Mouse (Mus musculus) limb, embryonic 11.5 days (tissue): ENCODE measurements around the gene Cfap161. TPM values are rescaled to one million over a fixed set of nuclear protein-coding genes. Genes with fewer than 3 reads are reported as not detected.

ENCODE experiments used
- ATAC-seq: fragments of 200-750 bp; cut with Nextera tagmentation; 2 replicates; pipeline ENCODE4 v1.8.0; 2017; ENCODE audit warnings: low read depth; ENCODE audit not compliant: insufficient number of reproducible peaks, low FRiP score, low TSS enrichment
- DNase-seq: peaks from one replicate; pipeline ENCODE4 v3.0.0-alpha.2; 2015; ENCODE audit warnings: low spot score
- H3K27ac ChIP-seq: fragments of 300-500 bp; sonication (generic); replicated peaks from 2 replicates; pipeline ENCODE4 v1.5.1; 2014; ENCODE audit warnings: low read depth, mild to moderate bottlenecking, low read length
- H3K27me3 ChIP-seq: fragments of 300-500 bp; sonication (generic); 2 replicates; pipeline ENCODE4 v1.6.1; 2014; ENCODE audit warnings: mild to moderate bottlenecking, low read length, mixed read lengths; ENCODE audit not compliant: control insufficient read depth, insufficient read depth
- H3K36me3 ChIP-seq: fragments of 300-500 bp; sonication (generic); 2 replicates; pipeline ENCODE4 v1.6.1; 2014; ENCODE audit warnings: mild to moderate bottlenecking, low read length, moderate library complexity, mixed read lengths; ENCODE audit not compliant: control insufficient read depth, insufficient read depth
- H3K4me1 ChIP-seq: fragments of 300-500 bp; sonication (generic); 2 replicates; pipeline ENCODE4 v1.6.1; 2014; ENCODE audit warnings: low read length, mixed read lengths; ENCODE audit not compliant: control insufficient read depth, insufficient read depth
- H3K4me2 ChIP-seq: fragments of 300-500 bp; sonication (generic); 2 replicates; pipeline ENCODE4 v1.6.1; 2014; ENCODE audit warnings: low read depth, mild to moderate bottlenecking, moderate library complexity; ENCODE audit not compliant: severe bottlenecking
- H3K4me3 ChIP-seq: fragments of 300-500 bp; sonication (generic); 2 replicates; pipeline ENCODE4 v1.5.1; 2014; ENCODE audit warnings: low read depth, low read length
- H3K9ac ChIP-seq: fragments of 300-500 bp; sonication (generic); 2 replicates; pipeline ENCODE4 v1.6.1; 2014; ENCODE audit warnings: mild to moderate bottlenecking, low read length
- H3K9me3 ChIP-seq: fragments of 300-500 bp; sonication (generic); 2 replicates; pipeline ENCODE4 v1.6.1; 2016; ENCODE audit warnings: low read length; ENCODE audit not compliant: control insufficient read depth
- WGBS: fragments of 180-500 bp; shearing (Covaris S2); extraction: QIAGEN DNeasy Blood & Tissue Kit; methylation state at CpG from one replicate; pipeline ENCODE4 v1.1.7; 2014; 5-methylcytosine and 5-hydroxymethylcytosine counted together
- polyA plus RNA-seq: library from polyadenylated mRNA; unstranded; fragments of >200 nt; fragmentation: Nextera tagmentation; extraction: Ambion mirVana; gene quantifications from 2 replicates; pipeline ENCODE4 v1.2.1, GENCODE M21; 2014

The Cfap161 gene
- polyA plus RNA-seq, 1 experiment from 2014 or later, result 0.19 TPM

GRCm38 (mm10) chr7:83778516-83778915 lies 16.2 kb downstream of the Cfap161 start:
- no peaks in the 10 kb centered on the region for H3K27me3 ChIP-seq
- H3K4me1 ChIP-seq, result no peaks in the 10 kb centered on the region
- DNase-seq (no peak), ATAC-seq (no peak)
- 93% methylated on average over 2 of the region's 2 CpGs for WGBS
- no peak overlapping the region for H3K27ac ChIP-seq
- H3K36me3 ChIP-seq, result no peaks in the 10 kb centered on the region
- no peaks in the 10 kb centered on the region for H3K9me3 ChIP-seq
- H3K4me2 ChIP-seq, result no peak overlapping the region
- H3K9ac ChIP-seq, result no peak overlapping the region
- no peak overlapping the region for H3K4me3 ChIP-seq

- DNase-seq, result peak; percentile 47
- Histone ChIP-seq H3K27ac (no peak overlapping the region), H3K9me3 (no peaks in the 10 kb centered on the region), H3K4me2 (no peak overlapping the region), H3K9ac (no peak overlapping the region), H3K27me3 (no peaks in the 10 kb centered on the region), H3K4me3 (no peak overlapping the region), H3K36me3 (no peaks in the 10 kb centered on the region), H3K4me1 (peaks cover 9% of the 10 kb centered on the region; the same call in 1 of the 2 replicates)
- WGBS, result 17% methylated on average over 5 of the region's 5 CpGs
- ATAC-seq, result no peak
Observed at GRCm38 (mm10) chr7:83774721-83775120, 20.0 kb downstream of the Cfap161 start.

GRCm38 (mm10) chr7:83763674-83764073 lies 31.0 kb downstream of the Cfap161 start:
- no peaks in the 10 kb centered on the region for H3K27me3 ChIP-seq
- no peak overlapping the region for H3K9ac ChIP-seq
- no peaks in the 10 kb centered on the region for H3K9me3 ChIP-seq
- H3K27ac ChIP-seq, result no peak overlapping the region
- no peaks in the 10 kb centered on the region for H3K4me1 ChIP-seq
- ATAC-seq (no peak), DNase-seq (no peak)
- no peaks in the 10 kb centered on the region for H3K36me3 ChIP-seq
- H3K4me3 ChIP-seq, result no peak overlapping the region
- H3K4me2 ChIP-seq, result no peak overlapping the region
- 64% methylated on average over 3 of the region's 3 CpGs for WGBS

- no peak overlapping the region for H3K4me3 ChIP-seq
- 79% methylated on average over 5 of the region's 5 CpGs for WGBS
- H3K4me1 ChIP-seq, result no peaks in the 10 kb centered on the region
- no peak overlapping the region for H3K9ac ChIP-seq
- DNase-seq (no peak), ATAC-seq (no peak)
- H3K9me3 ChIP-seq, result no peaks in the 10 kb centered on the region
- H3K36me3 ChIP-seq, result no peaks in the 10 kb centered on the region
- H3K4me2 ChIP-seq, result no peak overlapping the region
- no peaks in the 10 kb centered on the region for H3K27me3 ChIP-seq
- no peak overlapping the region for H3K27ac ChIP-seq
Observed at GRCm38 (mm10) chr7:83762336-83762735, 32.3 kb downstream of the Cfap161 start.

- no peak overlapping the region for H3K9ac ChIP-seq
- H3K27me3 ChIP-seq, result no peaks in the 10 kb centered on the region
- no peak overlapping the region for H3K27ac ChIP-seq
- WGBS, result 74% methylated on average over 1 of the region's 1 CpGs
- no peaks in the 10 kb centered on the region for H3K9me3 ChIP-seq
- no peak for ATAC-seq
- no peak overlapping the region for H3K4me2 ChIP-seq
- no peak for DNase-seq
- peaks cover 13% of the 10 kb centered on the region for H3K4me1 ChIP-seq
- no peak overlapping the region for H3K4me3 ChIP-seq
- no peaks in the 10 kb centered on the region for H3K36me3 ChIP-seq
Observed at GRCm38 (mm10) chr7:83751055-83751454, 43.6 kb downstream of the Cfap161 start.

- DNase-seq (no peak), ATAC-seq (no peak)
- Histone ChIP-seq H3K4me2 (no peak overlapping the region), H3K4me1 (peaks cover 32% of the 10 kb centered on the region), H3K9ac (no peak overlapping the region), H3K27me3 (no peaks in the 10 kb centered on the region), H3K4me3 (no peak overlapping the region), H3K27ac (no peak overlapping the region), H3K36me3 (no peaks in the 10 kb centered on the region), H3K9me3 (no peaks in the 10 kb centered on the region)
- 82% methylated on average over 1 of the region's 1 CpGs for WGBS
Observed at GRCm38 (mm10) chr7:83748405-83748804, 46.3 kb downstream of the Cfap161 start.

- DNase-seq (peak; percentile 53), ATAC-seq (peak; percentile 42; the same call in 1 of the 2 replicates)
- 33% methylated on average over 8 of the region's 8 CpGs for WGBS
- H3K9ac ChIP-seq, result no peak overlapping the region; the same call in 1 of the 2 replicates
- H3K27ac ChIP-seq, result no peak overlapping the region; the same call in 1 of the 2 replicates
- peak overlapping the region; percentile 29; the same call in 1 of the 2 replicates for H3K4me2 ChIP-seq
- H3K4me3 ChIP-seq, result no peak overlapping the region
- H3K36me3 ChIP-seq, result no peaks in the 10 kb centered on the region
- no peaks in the 10 kb centered on the region for H3K27me3 ChIP-seq
- peaks cover 32% of the 10 kb centered on the region for H3K4me1 ChIP-seq
- no peaks in the 10 kb centered on the region for H3K9me3 ChIP-seq
Observed at GRCm38 (mm10) chr7:83746107-83746687, 48.5 kb downstream of the Cfap161 start.

GRCm38 (mm10) chr7:83745413-83746106 lies 49.1 kb downstream of the Cfap161 start, which contains the start of gene Il16:
TSS of gene Il16 (minus strand) at chr7:83745726.
- H3K9me3 ChIP-seq, result no peaks in the 10 kb centered on the region
- peak within 1 kb of the TSS; percentile 23; the same call in 1 of the 2 replicates for H3K9ac ChIP-seq
- H3K27ac ChIP-seq, result peak within 1 kb of the TSS; percentile 21; the same call in 1 of the 2 replicates
- H3K4me1 ChIP-seq, result peaks cover 35% of the 10 kb centered on the region
- no peaks in the 10 kb centered on the region for H3K27me3 ChIP-seq
- H3K4me3 ChIP-seq, result peak within 1 kb of the TSS; percentile 5; the same call in 1 of the 2 replicates
- DNase-seq (no peak), ATAC-seq (no peak)
- WGBS, result 32% methylated on average over 20 of the region's 20 CpGs
- peak within 1 kb of the TSS; percentile 29 for H3K4me2 ChIP-seq
- no peaks in the 10 kb centered on the region for H3K36me3 ChIP-seq
